In the genomic region with DNA sequence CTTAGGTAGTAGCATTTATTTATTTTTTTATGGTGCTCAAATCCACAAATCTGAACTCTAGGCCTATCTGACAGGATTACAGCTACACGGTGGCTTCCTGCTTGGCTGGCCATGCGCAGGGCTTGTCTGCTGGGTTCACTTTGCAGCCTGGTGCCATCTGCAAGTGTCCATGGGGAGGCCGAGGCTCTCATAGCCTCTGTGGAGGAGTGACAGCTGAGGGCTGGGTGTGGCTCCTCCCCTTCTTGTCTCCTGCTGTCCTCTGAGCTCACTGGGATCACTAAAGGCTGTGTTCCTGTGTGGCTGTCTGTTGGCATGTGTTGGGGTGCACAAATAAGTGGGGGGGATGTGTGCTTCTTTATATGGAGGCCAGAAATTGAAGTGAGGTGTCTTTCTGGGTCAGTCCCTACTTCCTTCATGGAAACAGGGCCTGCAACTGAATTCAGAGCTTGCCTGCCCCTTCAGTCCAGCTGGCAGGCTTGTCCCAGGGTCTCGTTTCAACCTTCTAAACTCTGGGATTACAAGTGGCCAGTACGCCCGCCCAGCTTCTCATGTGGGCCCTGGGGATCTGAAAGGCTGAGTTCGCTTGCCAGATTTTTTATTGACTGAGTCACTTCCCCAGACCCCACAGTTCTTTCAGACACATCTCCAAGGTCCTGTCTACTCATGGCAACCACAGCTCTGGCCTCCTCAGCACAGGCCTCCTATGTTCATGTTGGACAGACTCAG, we compare ENCODE assay signal across 9 mouse cellular contexts. TPM values are rescaled to one million over a fixed set of nuclear protein-coding genes. Genes with fewer than 3 reads are reported as not detected.
DNase-seq lines count a peak whose midpoint lies in the region; ATAC-seq and TF ChIP-seq lines count a peak whose summit lies in the region.
"Had no signal": no experiment of that assay in that cellular context is flagged by ENCODE, and none has a peak within 500 bp of the region (broad histone marks: within the 10 kb centered on the region; RNA-seq: fewer than 3 reads in every experiment).

No protein-coding gene starts in this region.

- ATAC-seq in kidney, embryonic 14.5 days (ENCODE audit: low FRiP score, low TSS enrichment): peak; percentile 74
- no peak for ATAC-seq in heart, embryonic 16.5 days (replicated peaks; ENCODE audit: extremely low read depth, insufficient read depth, low FRiP score)
- ATAC-seq in midbrain, postnatal 0 days (ENCODE audit: low FRiP score): no peak

- H3K9me3 ChIP-seq in kidney, embryonic 14.5 days (ENCODE audit: control insufficient read depth, low read length): no peaks in the 10 kb centered on the region
- no peaks in the 10 kb centered on the region for H3K9me3 ChIP-seq in heart, embryonic 16.5 days (replicated peaks; ENCODE audit: control insufficient read depth, low read length)
- no peaks in the 10 kb centered on the region for H3K9me3 ChIP-seq in midbrain, postnatal 0 days (ENCODE audit: low read length)
- H3K9me3 ChIP-seq: liver, embryonic 13.5 days had no signal

- H3K4me2 ChIP-seq in kidney, embryonic 14.5 days (replicated peaks; ENCODE audit: low read depth, low read length): no peak overlapping the region
- H3K4me2 ChIP-seq in heart, embryonic 16.5 days (ENCODE audit: low read depth, low read length): no peak overlapping the region
- H3K4me2 ChIP-seq in midbrain, postnatal 0 days (ENCODE audit: low read depth, low read length, poor library complexity, severe bottlenecking): no peak overlapping the region
- H3K4me2 ChIP-seq: liver, embryonic 13.5 days had no signal

- peaks cover 40% of the 10 kb centered on the region for H3K4me1 ChIP-seq in kidney, embryonic 14.5 days (ENCODE audit: control insufficient read depth, insufficient read depth, low read length)
- H3K4me1 ChIP-seq in heart, embryonic 16.5 days (ENCODE audit: control insufficient read depth, insufficient read depth, low read length): peaks cover 38% of the 10 kb centered on the region
- H3K4me1 ChIP-seq in midbrain, postnatal 0 days (ENCODE audit: insufficient read depth, low read length): no peaks in the 10 kb centered on the region; the same call in 1 of the 2 replicates

- H3K4me3 ChIP-seq in kidney, embryonic 14.5 days (ENCODE audit: low read length): no peak overlapping the region
- no peak overlapping the region for H3K4me3 ChIP-seq in heart, embryonic 16.5 days (ENCODE audit: low read length)
- H3K4me3 ChIP-seq in midbrain, postnatal 0 days (ENCODE audit: low read depth, low read length): no peak overlapping the region
- H3K4me3 ChIP-seq: liver, embryonic 13.5 days had no signal

- no peak for DNase-seq in kidney, postnatal 14 days
- peak; percentile 30 for DNase-seq in brain, adult 2 months (ENCODE audit: low read depth, low spot score)
- peak; percentile 69 for DNase-seq in midbrain, postnatal 0 days (ENCODE audit: low spot score)
- DNase-seq in spleen, postnatal 36 days (ENCODE audit: low spot score in 2 of 2): no peak
- DNase-seq in right cerebral cortex, postnatal 14 days: no peak
- no peak for DNase-seq in right cerebral cortex, postnatal 25 days
- DNase-seq: liver, embryonic 13.5 days had no signal

- no peaks in the 10 kb centered on the region for H3K36me3 ChIP-seq in kidney, embryonic 14.5 days (ENCODE audit: control insufficient read depth, insufficient read depth, low read length)
- no peaks in the 10 kb centered on the region for H3K36me3 ChIP-seq in heart, embryonic 16.5 days (ENCODE audit: control insufficient read depth, insufficient read depth)
- no peaks in the 10 kb centered on the region for H3K36me3 ChIP-seq in midbrain, postnatal 0 days (ENCODE audit: insufficient read depth, low read length)
- H3K36me3 ChIP-seq: liver, embryonic 13.5 days had no signal

- peak overlapping the region; percentile 55; the same call in 1 of the 2 replicates for H3K27ac ChIP-seq in kidney, embryonic 14.5 days (ENCODE audit: low read depth, low read length)
- H3K27ac ChIP-seq in heart, embryonic 16.5 days (ENCODE audit: low read length): 0 out of 2 replicates have a peak overlapping the region, but pooled peaks have one; percentile 9
- H3K27ac ChIP-seq in midbrain, postnatal 0 days (ENCODE audit: low read depth, low read length): no peak overlapping the region
- H3K27ac ChIP-seq: liver, embryonic 13.5 days had no signal

- H3K9ac ChIP-seq in kidney, embryonic 14.5 days (ENCODE audit: low read depth, low read length): no peak overlapping the region
- H3K9ac ChIP-seq in heart, embryonic 16.5 days (ENCODE audit: low read length): no peak overlapping the region
- no peak overlapping the region for H3K9ac ChIP-seq in midbrain, postnatal 0 days (replicated peaks; ENCODE audit: low read length, poor library complexity, severe bottlenecking)
- H3K9ac ChIP-seq: liver, embryonic 13.5 days had no signal

- 19% methylated on average over 7 of the region's 7 CpGs for WGBS in kidney, embryonic 14.5 days
- WGBS in heart, embryonic 16.5 days: 50% methylated on average over 7 of the region's 7 CpGs
- 39% methylated on average over 7 of the region's 7 CpGs for WGBS in midbrain, postnatal 0 days

- no peak for TF ChIP-seq CTCF in midbrain, postnatal 0 days (IDR thresholded peaks at IDR 0.05)

- H3K27me3 ChIP-seq in kidney, embryonic 14.5 days (ENCODE audit: control insufficient read depth, insufficient read depth, low read length): no peaks in the 10 kb centered on the region
- H3K27me3 ChIP-seq in heart, embryonic 16.5 days (ENCODE audit: control insufficient read depth, insufficient read depth, low read length): no peaks in the 10 kb centered on the region
- H3K27me3 ChIP-seq in midbrain, postnatal 0 days (ENCODE audit: insufficient read depth, low read length): no peaks in the 10 kb centered on the region
- H3K27me3 ChIP-seq: liver, embryonic 13.5 days had no signal

RNA-seq across cellular contexts. Expression of gene Gse1, which starts 12.7 kb away (rescaled TPM):
- polyA plus RNA-seq in kidney, embryonic 14.5 days (2014; fragmentation: Nextera tagmentation; extraction: Ambion mirVana): 11.3 and 12.1 TPM in 2 replicates
- 7.7 and 9.7 TPM in 2 replicates for polyA plus RNA-seq in heart, embryonic 16.5 days (2015; fragmentation: Nextera tagmentation; extraction: Ambion mirVana)
- 47.3 and 51.3 TPM in 2 replicates for total RNA-seq in midbrain, postnatal 0 days (2014; rRNA removed)
- 9.9 and 12.4 TPM in 2 replicates for polyA plus RNA-seq in midbrain, postnatal 0 days (2015; fragmentation: Nextera tagmentation; extraction: Ambion mirVana)

RNA-seq across cellular contexts. Expression of gene Fam92b, which starts 38.3 kb away (rescaled TPM):
- polyA plus RNA-seq in kidney, embryonic 14.5 days (2014; fragmentation: Nextera tagmentation; extraction: Ambion mirVana): 0.24 TPM in 1 of 2 replicates, not detected in the other
- 0.66 and 0.79 TPM in 2 replicates for polyA plus RNA-seq in heart, embryonic 16.5 days (2015; fragmentation: Nextera tagmentation; extraction: Ambion mirVana)
- total RNA-seq in midbrain, postnatal 0 days (2014; rRNA removed): 1.0 and 2.0 TPM in 2 replicates
- polyA plus RNA-seq in midbrain, postnatal 0 days (2015; fragmentation: Nextera tagmentation; extraction: Ambion mirVana): 1.7 and 2.4 TPM in 2 replicates
- polyA plus RNA-seq: liver, embryonic 13.5 days had no signal

Comparison
In these comparisons a context has a peak if more than half of its experiments do, and no peak if none do; other contexts are left out.
1. DNase-seq: peak in brain, adult 2 months (single experiment) and midbrain, postnatal 0 days (single experiment); none in kidney, postnatal 14 days (single experiment), spleen, postnatal 36 days (0 of 2), right cerebral cortex, postnatal 14 days (single experiment) and right cerebral cortex, postnatal 25 days (single experiment).